Mouse (Mus musculus) spleen, adult 18-20 months (tissue): Measurements from ENCODE around the gene Slc25a35.
"Not testable (repeated sequence)": the region's sequence is repeated elsewhere in the genome, so short reads cannot be mapped to it uniquely, and the experiment has no call there.

Source experiments
- DNase-seq, 2 experiments: peaks; one replicate each; pipeline ENCODE4 v3.0.0; 2022; ENCODE audit warnings: mixed read lengths in 2 of 2

Gene Slc25a35

DNA sequence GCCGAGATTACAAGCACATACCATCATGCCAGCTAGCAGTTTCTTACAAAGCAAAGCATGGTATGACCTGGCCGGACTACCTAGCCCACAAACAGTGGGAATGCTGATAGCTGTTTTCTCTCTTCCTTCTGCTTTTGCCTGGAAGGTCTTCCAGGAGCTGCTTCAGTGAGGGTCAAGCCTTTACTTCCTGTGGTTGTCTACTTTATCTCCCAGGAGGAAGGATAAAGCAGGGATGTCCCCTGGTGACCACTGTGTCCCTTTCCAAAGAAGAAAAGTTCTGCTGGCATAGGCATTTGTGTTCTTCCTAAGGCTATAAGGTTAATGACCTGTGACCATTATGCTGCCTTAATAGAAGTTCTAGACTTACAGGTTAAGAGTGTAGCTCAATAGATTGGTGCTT is 4.5 kb upstream of the Slc25a35 start:
- DNase-seq: no peak

DNA sequence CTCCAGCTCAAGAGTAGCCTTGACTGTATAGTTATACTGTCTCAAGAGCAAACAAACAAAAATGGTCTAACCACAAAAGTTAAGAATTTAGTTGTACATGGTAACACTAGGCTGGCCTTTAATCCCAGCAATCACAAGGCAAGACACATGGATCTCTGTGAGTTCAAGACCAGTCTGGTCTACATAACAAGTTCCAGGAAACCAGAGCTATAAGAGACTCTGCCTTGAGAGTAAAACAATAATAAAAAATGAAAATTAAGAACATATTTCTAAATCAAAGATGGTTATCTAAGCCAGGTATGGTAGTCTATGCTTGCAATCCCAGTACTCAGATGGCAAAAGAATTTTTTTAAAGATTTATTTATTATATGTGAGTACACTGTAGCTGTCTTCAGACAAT is 2.9 kb upstream of the Slc25a35 start:
- no peak for DNase-seq

DNA sequence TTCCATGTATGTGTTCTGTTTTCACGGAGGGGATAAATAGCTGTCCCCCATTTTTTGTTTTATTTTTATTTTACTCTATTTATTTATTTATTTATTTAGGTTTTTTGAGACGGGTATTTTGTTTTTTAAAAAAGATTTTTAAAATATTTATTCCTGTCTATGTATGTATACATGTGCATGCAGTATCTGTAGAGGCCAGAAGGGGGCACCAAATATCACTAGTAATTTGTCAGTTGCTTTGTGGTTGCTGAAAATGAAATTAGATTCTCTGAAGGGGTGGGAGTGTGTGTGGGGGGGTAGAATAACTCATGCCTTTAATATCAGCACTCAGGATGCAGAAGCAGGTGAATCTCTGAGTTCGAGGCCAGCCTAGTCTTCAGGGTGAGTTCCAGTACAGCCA is 2.1 kb upstream of the Slc25a35 start:
- DNase-seq: peak in 1 of 2 experiments; percentile 67

DNA sequence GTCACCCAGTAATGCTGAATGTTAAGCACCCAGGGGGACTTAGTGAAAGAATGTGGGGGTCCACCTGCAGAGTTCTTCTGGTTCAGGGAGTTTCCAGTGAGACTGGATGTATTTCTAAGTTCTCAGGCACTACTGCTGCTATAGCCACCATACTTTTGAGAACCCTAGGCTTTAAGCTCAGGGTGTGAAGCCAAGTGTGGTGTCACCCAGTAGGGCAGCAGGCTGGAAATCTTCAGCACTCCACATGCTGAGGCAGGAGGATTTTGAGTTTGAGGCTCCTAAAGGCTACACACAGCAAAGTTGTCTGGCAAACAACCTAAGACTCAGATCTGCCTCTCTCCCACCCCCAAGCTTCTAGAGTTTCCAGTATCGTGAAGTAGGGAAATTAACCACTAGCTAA is 1.4 kb upstream of the Slc25a35 start:
- DNase-seq: no peak

DNA sequence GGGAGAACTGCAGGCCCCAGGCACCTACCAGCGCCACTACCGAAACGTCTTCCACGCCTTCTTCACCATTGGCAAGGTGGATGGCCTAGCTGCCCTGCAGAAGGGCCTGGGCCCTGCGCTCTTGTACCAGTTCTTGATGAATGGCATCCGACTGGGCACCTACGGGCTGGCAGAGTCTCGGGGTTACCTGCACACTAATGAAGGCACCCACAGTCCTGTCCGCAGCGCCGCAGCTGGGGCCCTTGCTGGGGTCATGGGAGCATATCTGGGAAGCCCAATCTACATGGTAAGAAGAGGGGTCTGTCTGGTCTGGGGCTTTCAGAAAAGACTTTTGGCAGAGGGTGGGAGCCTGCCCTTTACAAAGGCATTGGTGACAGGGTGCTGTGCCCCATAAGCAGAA is 821 bp downstream of the Slc25a35 start:
- no peak for DNase-seq

DNA sequence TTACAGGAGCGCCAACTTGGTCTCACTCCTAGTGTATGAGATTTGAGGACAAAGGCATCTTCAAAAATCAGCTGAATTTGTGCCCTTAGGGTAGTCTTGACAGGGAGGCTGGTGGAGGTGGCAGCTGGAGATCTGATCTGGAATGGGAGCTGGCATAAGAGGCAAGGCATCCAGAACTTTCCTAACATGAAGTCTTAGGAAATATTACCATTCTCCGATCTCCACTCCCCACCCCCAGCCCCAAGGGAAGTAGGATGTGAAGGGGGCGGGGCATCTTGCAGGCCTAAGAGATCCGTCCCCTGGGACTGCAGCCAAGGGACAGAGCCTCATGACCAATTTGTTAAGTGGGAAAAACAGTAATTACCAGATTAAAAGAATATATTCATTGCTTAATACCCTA is 2.3 kb downstream of the Slc25a35 start:
- DNase-seq: no peak

DNA sequence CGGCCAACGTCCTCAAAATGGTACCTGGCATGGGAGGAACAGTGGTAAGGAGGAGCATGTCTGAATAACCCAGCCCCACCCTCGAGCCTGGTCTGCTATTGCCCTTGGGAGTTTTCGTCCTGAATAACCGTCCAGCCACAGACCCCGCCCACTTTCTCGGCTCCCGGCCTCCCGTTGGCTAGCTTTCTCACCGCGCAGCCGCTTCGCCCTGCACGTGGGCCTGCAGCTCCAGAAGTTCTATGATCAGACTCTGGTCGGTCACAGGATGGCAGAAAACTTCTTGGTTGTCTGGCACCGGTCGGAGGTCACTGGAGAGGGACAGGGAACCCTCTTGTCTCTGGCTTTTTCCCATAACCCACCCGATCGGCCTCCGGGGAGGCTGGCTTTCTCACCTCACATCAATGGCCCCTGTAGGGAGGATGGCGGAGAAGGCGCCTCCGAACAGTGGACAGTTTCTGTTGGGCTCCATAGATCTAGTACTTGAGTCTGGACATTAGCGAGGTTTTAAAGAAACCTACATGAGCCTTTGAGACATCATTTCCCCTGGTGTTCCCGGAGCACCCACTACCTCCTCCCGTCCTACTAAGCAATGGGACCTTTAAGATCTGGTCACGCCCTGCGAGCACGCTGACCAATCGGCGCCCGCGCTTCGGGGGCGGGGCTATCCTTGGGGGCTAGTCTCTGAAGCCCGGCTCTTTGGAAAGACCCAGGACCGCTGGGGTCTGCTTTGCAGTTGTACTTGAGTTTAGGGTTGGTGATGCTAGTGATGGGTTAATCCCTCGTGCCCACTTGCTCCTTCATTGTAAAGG is 5.5 kb downstream of the Slc25a35 start:
- DNase-seq: peak; percentile 52 to 71

DNA sequence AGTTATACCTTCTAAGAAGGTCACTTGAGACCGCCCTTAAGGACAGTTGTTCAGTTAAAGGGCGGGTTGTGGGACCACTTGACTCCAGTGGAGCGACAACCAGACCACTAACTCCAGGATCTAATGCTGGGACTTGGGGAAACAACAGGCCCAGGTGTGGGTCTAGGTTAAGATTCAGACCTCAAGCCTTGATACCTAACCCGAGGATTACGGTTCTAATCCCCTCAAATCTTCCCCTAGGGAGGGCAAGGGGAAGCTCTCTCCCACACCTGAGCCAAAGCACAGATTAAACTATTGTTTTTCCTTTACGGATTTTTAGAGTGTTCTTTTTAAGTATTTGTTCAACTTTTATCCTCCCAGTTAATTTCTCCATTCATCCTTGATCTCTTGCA is 6.1 kb downstream of the Slc25a35 start:
- no peak for DNase-seq

DNA sequence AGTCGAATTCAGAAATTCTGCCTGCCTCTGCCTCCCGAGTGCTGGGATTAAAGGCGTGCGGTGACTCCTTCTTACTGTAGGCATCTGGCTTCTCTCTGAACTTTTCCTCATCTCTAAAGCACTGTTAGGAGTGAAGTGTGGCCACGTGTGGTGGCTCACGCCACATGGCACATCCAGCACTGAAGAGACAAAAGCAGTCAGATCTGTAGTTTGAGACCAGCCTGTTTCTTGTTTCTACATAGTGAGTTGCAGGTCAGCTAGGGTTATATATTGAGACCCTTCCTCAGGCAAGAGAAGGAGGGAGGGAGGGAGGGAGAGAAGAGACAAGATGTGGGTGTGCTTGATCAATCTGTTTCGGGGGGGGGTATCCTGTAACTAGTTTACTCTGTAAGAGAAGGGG is 7.2 kb downstream of the Slc25a35 start, which contains the start of gene Rangrf:
TSS of gene Rangrf (minus strand) at position 101 of the 400 bp plus-strand sequence.
- no peak for DNase-seq

DNA sequence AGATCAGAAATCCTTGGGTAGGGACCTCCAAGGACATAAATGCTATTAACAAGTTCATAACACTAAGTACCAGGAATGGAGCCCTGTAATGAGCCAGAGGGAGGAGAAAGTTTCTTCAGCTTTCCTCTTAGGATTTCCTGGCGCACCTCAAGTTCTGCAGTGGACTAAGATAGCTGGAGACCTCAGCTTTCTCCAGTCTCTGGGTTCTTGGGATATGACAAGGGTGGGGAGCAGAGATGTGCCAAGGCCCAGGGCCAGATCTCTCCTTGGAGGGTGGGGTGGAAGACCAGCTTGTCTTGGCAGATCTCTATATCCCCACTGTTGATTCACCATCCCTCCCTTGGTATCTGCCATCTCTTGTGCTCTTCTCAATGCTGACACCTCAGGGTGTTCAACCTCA is 7.7 kb downstream of the Slc25a35 start:
- DNase-seq: no peak

DNA sequence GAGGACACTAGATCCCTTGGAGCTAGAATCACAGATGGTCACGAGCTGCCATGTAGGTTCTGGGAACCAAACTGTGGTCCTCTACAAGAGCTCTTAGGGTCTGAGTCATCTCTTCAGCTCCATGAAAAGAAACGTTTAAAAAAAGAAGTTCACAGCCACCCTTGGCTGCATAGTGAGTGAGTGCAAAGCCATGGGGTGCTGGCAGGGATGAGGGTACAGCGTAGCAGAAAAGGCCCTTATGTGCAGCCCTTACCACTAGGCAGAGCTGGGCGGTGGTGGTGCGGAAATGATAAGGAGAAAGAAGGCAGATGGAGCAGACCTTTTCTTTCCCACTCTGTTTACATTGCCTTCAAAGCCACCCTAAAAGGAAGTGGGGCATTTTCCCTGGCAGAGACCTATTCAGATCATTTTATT is 11.4 kb downstream of the Slc25a35 start:
- no peak for DNase-seq

DNA sequence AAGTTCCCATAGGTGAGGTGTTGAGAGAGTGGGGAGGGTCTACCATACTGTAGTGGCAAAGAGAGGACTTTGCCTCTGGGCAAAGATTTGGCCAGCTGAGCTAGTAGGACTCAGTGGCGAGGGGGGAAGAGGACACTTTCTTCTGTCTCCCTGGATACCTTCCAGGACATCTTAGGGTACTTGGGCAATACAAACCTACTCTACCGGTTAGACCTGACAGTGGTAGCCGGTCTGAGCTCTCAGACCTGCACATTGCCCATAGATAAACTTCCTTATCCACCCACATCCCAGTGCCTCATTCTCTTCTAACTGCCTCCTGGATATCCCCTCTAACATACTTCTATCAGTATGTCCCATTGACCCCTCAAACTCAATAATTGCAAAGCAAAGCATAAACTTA is 13.0 kb downstream of the Slc25a35 start:
- no peak for DNase-seq

DNA sequence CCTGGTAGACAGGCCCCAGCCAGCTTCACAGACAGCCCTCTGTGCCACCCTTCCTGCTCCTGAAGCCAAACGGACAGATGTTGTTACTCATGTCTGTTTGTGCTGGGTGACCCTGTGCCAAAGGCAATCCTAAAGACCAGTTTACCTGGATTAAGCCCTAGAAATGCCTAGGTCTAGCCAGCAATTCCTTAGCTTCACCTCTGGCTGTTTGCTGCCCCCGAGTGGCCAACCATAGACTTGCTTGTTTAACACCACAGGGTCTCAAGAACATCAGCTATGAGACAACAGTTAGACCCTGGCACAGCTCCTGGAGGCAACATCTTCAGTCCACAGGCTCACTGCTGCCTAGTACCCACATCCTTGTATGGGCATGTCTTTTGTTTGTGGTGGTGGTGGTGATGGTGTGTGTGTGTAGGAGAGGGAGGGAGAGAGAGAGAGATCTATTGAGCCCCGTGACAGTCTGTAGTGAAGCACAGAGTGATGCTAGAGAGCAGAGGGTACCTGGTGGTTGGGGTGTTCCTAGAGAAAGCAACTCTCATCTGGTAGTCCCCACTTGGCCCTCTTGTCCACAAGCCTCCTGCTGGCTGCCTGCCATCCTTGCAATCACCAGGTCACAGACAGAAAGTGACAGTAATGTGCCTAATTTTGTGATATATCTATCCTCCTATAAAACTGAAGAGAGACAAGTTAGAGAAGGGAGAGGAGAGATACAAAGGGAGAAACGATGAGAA is 14.9 kb downstream of the Slc25a35 start:
- DNase-seq: peak; percentile 49 to 73

DNA sequence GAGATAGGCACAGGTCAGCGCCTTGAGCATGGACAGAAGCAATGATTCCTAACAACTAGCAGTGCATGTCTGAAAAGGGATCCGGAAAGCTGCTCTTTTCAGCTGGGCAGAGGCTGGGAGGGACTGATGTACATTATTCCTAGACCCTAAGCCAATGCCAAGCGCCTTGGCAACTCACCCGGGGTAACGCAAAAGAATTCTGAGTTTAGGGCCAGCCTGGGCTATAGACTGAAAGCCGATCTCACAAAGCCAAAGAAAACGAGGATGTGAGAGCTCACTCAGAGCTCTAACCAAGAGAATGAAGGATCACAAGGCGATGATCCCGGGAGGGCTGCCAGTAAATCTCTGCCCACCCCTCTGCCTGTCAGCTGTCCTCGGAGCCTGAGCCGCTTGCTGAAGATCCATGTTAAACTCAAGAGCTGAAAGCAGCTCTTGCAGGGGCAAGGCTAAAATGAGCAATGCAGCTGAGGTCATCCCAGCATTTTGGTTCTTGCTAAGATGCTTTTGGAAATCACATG is 19.5 kb downstream of the Slc25a35 start:
- DNase-seq: no peak

DNA sequence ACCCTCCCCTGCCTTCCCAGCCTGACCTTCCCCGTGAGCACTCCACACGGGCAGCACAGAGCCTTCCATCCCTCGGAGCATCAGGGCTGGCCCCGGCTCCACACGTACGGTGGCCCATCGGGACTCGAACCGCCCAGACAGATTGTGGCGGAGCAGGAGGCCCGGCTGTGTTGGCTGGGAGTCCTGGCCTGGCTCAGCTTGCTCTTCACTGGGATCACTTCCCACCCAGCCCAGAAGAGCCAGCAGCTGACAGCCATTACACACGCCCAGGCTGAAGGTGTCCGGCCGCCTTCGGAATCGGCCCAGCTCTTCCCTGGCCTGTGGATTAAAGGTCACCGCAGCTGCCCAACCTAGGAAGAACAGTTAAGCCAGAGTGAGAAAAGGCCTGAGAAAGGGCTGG is 20.4 kb downstream of the Slc25a35 start:
- no peak for DNase-seq

DNA sequence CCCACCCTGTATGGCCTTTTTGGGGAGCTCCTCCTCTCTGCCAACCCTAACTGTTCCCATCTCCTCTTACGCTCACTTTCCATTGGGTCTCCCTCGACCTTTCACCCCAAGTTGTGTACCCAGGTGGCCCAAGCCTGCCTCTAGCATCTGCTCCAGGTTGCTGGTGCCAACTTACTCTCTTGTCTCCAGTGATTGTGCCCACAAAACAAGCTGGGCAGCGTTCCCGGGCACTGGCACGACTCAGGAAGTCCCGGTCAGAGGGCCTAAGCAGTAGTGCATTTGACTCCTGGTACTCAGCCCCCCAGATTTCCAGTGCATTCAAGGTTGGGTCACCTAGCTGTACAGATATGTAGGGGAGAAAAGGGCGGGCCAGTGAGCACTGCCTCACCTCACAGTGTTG is 25.2 kb downstream of the Slc25a35 start:
- no peak for DNase-seq

DNA sequence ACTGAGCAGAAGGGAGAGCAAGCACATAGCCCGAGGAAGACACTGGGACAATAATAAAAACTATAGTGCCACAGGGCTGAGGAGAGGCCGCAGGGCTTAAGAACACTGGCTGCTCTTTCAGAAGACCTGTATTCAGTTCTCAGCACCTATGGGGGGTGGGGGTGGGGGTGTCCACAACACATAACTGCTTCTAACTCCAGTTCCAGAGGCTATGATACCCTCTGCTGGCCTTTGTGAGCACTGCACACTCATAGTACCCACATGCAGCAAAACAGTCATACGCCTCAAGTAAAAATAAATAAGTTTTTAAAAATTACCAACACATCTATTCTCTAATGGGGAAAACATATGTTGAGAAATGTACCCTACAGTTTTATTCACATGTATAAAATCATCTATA is 26.4 kb downstream of the Slc25a35 start:
- no peak for DNase-seq

DNA sequence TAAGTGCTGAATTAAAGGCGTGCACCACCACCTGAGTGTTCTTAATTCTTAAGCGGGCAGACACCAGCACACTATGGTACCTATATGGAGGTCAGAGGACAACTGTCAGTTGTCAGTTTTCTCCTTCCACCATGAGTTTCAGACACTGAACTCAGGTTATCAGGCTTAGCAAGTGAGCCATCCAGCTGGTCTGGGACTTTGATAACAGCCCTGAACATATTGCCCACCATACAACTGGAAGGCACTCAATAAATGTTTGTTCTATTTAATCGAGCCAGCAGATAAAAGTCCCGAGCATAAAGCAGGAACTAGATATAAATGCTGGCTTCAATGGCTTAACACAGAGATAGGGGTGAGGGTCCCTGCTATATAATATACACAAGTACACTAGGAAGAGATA is 29.1 kb downstream of the Slc25a35 start:
- DNase-seq: no peak

DNA sequence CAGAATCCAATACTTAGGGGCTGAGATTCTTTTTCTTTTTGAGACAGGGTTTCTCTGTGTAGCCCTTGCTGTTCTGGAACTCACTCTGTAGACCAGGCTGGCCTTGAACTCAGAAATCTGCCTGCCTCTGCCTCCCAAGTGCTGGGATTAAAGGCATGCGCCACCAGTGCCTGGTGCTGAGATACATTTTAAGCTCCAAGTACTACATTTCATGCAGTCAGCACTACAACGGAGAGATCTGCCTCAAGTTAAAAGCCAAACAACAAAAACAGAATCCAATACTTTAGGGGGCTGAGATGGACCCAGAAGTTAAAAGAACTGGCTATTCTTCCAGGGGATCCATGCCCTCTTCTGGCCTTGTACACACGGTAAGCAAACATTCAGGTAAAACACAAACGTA is 34.9 kb downstream of the Slc25a35 start:
- DNase-seq: not testable (repeated sequence)

DNA sequence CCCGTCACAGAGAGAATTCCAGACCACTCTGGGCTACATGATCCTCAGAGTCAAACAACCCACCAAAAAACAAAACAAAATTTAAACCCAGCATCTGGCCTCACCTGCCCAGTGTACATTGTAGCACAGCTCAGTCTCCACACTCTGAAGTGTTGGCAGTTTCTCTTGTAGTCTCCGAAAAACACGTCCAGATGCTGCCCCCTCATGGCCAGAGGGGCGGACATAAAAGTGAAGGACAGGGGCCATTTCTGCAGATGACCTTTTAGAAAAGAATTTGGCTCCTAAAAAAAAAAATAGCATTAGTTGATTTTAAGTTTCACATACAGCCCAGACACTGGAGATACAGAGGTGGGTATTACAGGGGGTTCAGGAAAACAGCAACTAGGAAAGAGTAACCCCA is 35.7 kb downstream of the Slc25a35 start:
- DNase-seq: no peak

DNA sequence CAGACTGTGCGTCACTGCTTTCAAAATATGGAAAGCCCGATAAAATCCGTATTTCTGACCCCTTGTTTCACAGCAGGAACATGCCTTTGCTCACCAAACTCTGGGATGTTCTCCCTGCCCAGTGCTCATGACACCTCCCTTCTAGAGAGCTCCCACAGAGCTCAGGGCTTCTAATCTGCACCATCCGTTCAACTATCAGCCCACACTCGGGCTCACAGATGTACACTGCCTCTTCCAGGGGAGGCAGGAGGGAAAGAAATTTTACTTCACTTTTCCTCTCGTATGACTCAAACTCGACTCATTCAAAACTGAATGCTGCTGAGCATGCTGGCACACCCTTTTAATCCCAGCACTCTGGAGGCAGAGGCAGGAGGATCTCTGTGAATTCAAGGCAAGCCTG is 37.3 kb downstream of the Slc25a35 start:
- DNase-seq: no peak

DNA sequence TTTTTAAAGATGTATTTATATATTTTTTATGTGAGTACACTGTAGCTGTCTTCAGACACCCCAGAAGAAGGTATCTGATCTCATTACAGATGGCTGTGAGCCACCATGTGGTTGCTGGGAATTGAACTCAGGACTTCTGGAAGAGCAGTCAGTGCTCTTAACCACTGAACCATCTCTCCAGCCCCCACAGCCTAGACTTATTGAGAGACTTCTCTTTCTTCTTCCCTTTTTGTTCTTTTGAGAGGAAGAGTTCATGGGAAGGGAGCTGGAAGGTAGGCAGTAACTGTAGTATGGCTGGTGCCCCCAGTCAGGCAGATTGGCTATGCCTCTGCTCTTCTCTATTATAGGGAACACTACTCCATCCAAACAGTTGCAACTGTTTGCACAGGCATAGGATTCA is 38.6 kb downstream of the Slc25a35 start:
- DNase-seq: not testable (repeated sequence)

DNA sequence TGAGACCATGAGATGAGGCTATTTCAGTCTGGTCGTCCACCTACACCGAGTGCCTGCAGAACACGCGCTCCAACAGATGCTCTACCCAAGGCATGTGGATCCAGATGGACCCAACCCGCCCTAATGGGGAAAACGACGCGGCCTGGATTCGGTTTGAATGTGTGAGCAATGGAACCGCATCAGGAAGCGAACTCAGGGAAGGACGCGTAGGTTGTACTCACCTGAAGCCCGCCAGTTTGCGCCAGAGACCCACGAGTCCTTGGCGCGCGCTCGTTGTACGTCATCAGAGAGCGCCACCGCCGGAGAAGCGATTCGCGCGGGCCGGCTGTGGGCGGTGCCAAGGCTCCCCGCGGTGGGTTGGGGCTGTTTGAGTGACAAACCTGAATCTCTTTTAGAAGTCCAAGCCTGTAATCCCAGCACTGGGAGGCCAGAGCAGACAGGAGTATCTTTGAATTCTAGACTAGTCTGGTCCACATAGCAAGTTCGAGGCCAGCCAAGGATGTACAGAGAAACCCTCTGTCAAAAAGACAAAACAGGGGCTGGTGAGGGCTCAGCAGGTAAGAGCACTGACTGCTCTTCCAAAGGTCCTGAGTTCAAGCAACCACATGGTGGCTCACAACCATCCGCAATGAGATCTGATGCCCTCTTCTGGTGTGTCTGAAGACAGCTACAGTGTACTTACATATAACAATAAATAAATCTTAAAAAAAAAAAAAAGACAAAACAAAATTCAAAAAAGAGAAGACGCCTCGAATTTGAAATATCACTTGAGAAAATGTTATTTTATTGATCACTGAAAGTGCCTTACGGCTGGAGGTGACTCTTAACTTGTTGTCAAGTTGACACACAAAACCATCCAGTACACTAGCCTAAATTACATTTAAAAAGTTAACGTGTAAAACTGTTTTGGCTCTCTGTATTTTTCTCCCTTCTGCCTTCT is 40.5 kb downstream of the Slc25a35 start, which contains the start of gene Pfas:
TSS of gene Pfas (minus strand) at position 279 of the 940 bp plus-strand sequence.
- DNase-seq: peak; percentile 82 to 92
